Mouse (Mus musculus) myocyte (in vitro differentiated cells): ENCODE data around the gene F13a1.

Experiments used
- CEBPB ChIP-seq: IDR thresholded peaks from 2 replicates; pipeline ENCODE4 v1.6.1; 2011; ENCODE audit warnings: mild to moderate bottlenecking, moderate library complexity; ENCODE audit not compliant: poor library complexity, insufficient read depth, severe bottlenecking
- E2F4 ChIP-seq: IDR thresholded peaks from one replicate; pipeline ENCODE4 v1.6.1; 2011; ENCODE audit warnings: mild to moderate bottlenecking, control low read depth, moderate library complexity; ENCODE audit not compliant: insufficient read depth
- MYOG ChIP-seq, 3 experiments: IDR thresholded peaks; one replicate each; pipeline ENCODE4 v1.6.1; 2011; ENCODE audit warnings: control low read depth in 2 of 3, low read depth in 2 of 3, mild to moderate bottlenecking in 2 of 3; ENCODE audit not compliant: insufficient read length in 2 of 3, control insufficient read depth in 1 of 3, insufficient read depth in 1 of 3
- POLR2A ChIP-seq: IDR thresholded peaks from one replicate; pipeline ENCODE4 v1.6.1; 2011; ENCODE audit warnings: low read depth, mild to moderate bottlenecking, control low read depth, moderate library complexity; ENCODE audit not compliant: insufficient read length
- POLR2AphosphoS2 ChIP-seq: IDR thresholded peaks from one replicate; pipeline ENCODE4 v1.6.1; 2011; ENCODE audit warnings: low read depth, control low read depth; ENCODE audit not compliant: insufficient read length
- TCF12 ChIP-seq: IDR thresholded peaks from one replicate; pipeline ENCODE4 v1.6.1; 2011; ENCODE audit warnings: mild to moderate bottlenecking, control low read depth; ENCODE audit not compliant: poor library complexity, insufficient read depth, severe bottlenecking
- TCF3 ChIP-seq: IDR thresholded peaks from one replicate; pipeline ENCODE4 v1.6.1; 2011; ENCODE audit warnings: low read depth, control low read depth; ENCODE audit not compliant: insufficient read length
- USF1 ChIP-seq: IDR thresholded peaks from one replicate; pipeline ENCODE4 v1.6.1; 2011; ENCODE audit warnings: low read depth, mild to moderate bottlenecking, control low read depth, moderate library complexity

DNA sequence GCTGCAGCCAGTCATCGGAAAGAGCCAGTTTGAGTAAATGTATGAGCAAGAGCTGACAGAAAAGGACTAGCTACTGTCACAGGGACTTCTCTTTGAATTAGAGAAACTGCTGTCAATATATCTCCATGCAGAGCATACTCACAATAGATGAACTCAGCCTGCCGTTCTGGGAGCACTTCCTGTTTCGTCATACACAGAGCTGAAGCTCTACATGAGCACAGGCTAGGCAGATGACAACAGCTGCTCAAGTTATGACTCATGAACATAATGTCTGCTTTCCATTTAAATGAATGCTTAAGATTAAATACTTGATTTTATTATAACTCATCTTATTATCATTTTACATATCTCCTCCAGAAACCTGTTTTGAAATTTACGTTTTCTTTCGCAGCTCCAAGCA is 39.3 kb downstream of the F13a1 start:
- no peak for TF ChIP-seq TCF3
- TF ChIP-seq CEBPB: peak; percentile 64
- TF ChIP-seq E2F4: no peak
- TF ChIP-seq POLR2A: no peak
- no peak for TF ChIP-seq USF1
- TF ChIP-seq TCF12: no peak
- TF ChIP-seq MYOG (IDR thresholded peaks at IDR 0.05; ENCODE audit: control insufficient read depth in 1 of 3, insufficient read depth in 1 of 3, insufficient read length in 2 of 3, low read depth in 2 of 3): peak in 1 of 3 experiments; percentile 37
- no peak for TF ChIP-seq POLR2AphosphoS2
